Mouse (Mus musculus) heart, adult 11 months (tissue): ENCODE data around the gene Sstr2.
A peak's percentile ranks its signal among the peaks of the same experiment; 100 is the strongest.
"Not testable (repeated sequence)": the region's sequence is repeated elsewhere in the genome, so short reads cannot be mapped to it uniquely, and the experiment has no call there.

Source experiments
- DNase-seq: peaks from one replicate; pipeline ENCODE4 v3.0.0; 2022

Gene Sstr2

DNA sequence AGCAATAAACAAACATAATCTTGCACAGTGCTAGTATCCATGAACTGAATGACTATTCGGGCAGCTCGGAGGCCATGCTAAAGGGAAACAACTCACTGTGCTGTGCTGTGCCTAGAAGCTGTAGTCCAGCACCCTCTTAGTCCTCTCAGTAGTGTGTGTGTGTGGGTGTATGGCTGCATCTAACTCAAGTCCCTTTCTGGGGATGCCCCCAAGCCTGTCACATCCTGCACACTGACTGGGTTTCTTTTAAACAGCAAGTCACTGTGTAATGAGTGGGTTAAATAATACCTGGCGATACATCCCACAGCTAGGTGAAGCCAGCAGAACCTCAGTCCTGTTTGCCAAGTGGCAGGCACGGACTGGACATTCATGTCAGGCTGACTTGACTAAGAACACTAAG is 39.6 kb downstream of the Sstr2 start:
- DNase-seq, result no peak

- not testable (repeated sequence) for DNase-seq
Observed at GRCm38 (mm10) chr11:113660213-113660612, 41.1 kb downstream of the Sstr2 start.

- DNase-seq, result no peak
Observed at GRCm38 (mm10) chr11:113660940-113661339, 41.8 kb downstream of the Sstr2 start.

DNA sequence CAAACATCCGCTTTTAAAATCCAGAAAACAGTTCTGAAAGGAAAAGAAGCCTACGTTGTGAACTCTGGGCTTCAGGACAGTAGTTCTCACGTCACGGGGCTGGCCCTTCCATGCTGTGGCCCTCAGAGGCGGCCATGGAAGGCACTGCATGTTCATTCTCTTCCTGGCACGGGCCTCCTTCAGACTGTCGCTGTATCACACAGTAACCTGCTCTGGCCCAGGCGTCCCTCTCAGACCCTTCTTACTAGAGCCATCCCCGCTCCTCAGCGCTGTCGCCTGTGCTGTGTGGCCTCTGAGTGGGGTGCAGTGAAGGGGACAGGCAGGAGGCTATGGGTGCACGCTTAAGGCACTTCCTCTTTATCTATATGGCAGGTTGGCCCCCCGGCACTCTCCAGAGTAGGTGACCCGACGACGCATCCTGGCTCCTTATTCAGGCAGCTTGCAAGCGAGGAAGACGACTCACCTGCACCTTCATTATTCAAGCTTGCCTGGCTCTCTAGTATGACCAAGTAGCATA is 42.8 kb downstream of the Sstr2 start:
- DNase-seq, result peak; percentile 91

DNA sequence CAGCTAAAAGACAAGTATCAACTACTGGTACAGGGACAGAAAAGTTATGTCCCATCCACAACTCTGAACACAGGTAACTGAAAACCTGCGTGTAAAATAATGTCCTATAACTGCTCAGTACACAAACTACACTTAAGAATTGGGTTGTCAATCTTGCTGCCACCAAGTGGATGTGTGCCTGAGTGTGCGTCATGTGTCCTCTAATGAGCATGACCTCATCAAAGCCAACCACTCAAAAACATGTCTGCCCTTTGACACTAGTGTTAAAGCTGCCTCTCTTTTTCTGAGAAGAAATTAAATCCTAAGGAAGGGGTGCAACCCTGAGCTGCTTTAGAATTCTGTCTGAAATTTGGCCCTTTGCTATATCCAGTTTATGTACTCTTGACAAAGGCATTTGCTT is 45.1 kb downstream of the Sstr2 start:
- no peak for DNase-seq

DNA sequence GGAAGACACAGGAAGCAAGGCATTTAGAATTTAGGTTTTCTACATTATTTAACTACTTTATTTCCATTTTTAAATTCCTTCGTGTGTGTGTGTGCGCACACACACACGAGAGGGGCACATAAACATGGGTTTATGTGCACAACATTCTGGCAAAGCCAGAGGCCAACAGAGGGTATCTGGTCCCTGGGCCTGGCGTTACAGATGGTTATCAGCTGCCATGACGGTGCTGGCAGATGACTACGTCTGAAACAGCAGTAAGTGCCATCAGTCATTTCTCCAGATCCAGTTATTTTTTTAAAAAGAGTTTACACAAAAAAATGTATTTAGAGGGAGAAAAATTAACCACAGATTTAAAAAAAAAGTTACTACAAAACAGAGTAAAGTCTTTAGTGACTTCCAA is 47.1 kb downstream of the Sstr2 start:
- DNase-seq, result no peak

DNA sequence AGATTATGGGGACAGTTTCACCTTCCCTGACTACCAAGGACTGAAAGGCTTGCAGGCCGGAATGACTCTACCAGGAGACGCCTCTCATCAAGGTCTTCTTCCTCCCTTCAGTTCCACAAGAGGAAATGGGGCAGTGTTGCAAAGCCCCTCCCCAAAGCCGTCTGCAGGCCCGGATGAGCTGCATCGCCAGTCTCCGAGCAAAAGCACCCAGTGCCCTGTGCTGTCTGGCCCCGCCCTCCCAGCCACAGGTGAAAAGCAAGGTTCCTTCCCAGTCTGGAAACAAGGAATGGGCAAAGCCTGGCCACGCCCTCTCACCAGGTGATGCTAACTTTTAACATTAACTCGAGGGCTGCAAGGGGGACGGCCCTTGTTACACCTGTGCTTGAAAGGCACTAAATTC is 47.5 kb downstream of the Sstr2 start:
- DNase-seq, result peak; percentile 90

GRCm38 (mm10) chr11:113667122-113667521 is 48.0 kb downstream of the Sstr2 start:
- no peak for DNase-seq

DNA sequence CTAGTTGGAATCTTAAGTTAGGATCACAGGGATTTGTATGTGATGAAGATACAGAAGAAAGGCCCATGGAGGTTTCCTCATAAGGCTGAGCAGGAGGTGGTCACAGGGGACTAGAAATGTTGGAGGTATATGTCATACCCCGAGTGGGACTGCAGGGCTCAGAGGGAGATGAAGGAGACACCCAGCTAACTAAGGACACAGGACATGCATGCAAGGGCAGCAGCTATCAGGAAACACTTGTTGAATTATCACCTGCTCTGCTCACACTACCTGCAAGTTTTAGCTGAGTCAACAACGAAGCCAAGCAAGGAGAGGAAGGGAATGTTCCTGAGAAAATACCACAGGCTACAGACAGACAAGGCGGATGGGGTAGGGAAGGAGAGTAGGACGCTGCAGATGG is 48.6 kb downstream of the Sstr2 start:
- no peak for DNase-seq

DNA sequence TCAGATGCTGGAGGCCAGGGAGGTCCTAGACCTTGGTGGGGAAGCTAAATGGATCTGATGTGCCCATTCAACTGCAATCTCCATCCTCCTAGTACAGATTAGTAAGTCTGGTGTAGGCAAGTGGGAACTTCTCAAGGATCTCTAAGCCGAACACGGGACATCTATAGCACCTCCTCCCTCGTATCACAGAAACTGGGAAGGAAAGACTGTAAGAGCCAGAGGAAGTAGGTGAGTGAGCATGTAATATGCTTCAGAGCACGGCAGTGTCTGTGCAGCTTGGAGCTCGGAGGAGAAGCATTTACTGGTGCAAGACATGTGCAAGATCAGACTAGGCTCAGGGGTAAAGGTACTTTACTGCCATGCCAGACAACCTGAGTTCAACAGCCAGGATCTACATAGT is 49.7 kb downstream of the Sstr2 start:
- DNase-seq, result no peak

- DNase-seq, result no peak
Observed at GRCm38 (mm10) chr11:113669711-113670110, 50.6 kb downstream of the Sstr2 start.

DNA sequence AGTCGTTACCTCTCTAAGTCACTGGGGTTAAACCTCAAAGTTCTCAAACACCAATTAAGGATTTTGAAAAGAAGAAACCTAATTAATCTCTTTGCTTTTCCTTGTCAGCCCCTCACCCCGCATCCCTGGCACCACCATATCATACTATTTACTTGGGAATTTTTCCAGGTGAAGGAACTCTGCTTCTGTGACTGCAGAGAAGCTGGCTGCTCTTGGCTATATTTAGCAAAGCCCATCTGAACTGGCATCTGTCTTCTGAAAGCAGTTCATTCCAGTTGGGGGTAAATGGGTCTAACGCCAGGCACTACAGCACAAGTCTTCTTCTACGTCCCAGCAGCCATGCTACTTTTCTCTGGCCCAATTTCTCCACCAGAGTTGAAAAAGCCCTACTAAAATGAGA is 54.5 kb downstream of the Sstr2 start:
- DNase-seq, result no peak

GRCm38 (mm10) chr11:113674595-113674994 is 55.5 kb downstream of the Sstr2 start:
- no peak for DNase-seq
